Mouse (Mus musculus) midbrain, embryonic 12.5 days (tissue): ENCODE results near the gene Frem1. TPM values are rescaled to one million over a fixed set of nuclear protein-coding genes. Genes with fewer than 3 reads are reported as not detected.

ENCODE experiments used
- ATAC-seq: fragments of 200-750 bp; cut with Nextera tagmentation; 2 replicates; pipeline ENCODE4 v1.8.0; 2017; ENCODE audit warnings: low read depth, moderate TSS enrichment, moderate library complexity; ENCODE audit not compliant: low FRiP score
- H3K27ac ChIP-seq: fragments of 300-500 bp; sonication (generic); replicated peaks from 2 replicates; pipeline ENCODE4 v1.5.1; 2016; ENCODE audit warnings: mild to moderate bottlenecking
- H3K27me3 ChIP-seq: fragments of 300-500 bp; sonication (generic); 2 replicates; pipeline ENCODE4 v1.6.1; 2016; ENCODE audit warnings: mild to moderate bottlenecking
- H3K36me3 ChIP-seq: fragments of 300-500 bp; sonication (generic); 2 replicates; pipeline ENCODE4 v1.6.1; 2016
- H3K4me1 ChIP-seq: fragments of 300-500 bp; sonication (generic); 2 replicates; pipeline ENCODE4 v1.6.1; 2016
- H3K4me2 ChIP-seq: fragments of 300-500 bp; sonication (generic); replicated peaks from 2 replicates; pipeline ENCODE4 v1.6.1; 2016; ENCODE audit warnings: mild to moderate bottlenecking, moderate library complexity
- H3K4me3 ChIP-seq: fragments of 300-500 bp; sonication (generic); 2 replicates; pipeline ENCODE4 v1.5.1; 2016; ENCODE audit warnings: mild to moderate bottlenecking
- H3K9ac ChIP-seq: fragments of 300-500 bp; sonication (generic); replicated peaks from 2 replicates; pipeline ENCODE4 v1.6.1; 2016; ENCODE audit warnings: mild to moderate bottlenecking, moderate library complexity
- H3K9me3 ChIP-seq: fragments of 300-500 bp; sonication (generic); 2 replicates; pipeline ENCODE4 v1.6.1; 2016; ENCODE audit warnings: mild to moderate bottlenecking
- WGBS: fragments of 180-500 bp; shearing (Covaris S2); methylation state at CpG from one replicate; pipeline ENCODE4 v1.1.7; 2016; 5-methylcytosine and 5-hydroxymethylcytosine counted together
- polyA plus RNA-seq: library from polyadenylated mRNA; unstranded; fragments of >200 nt; fragmentation: Nextera tagmentation; extraction: Ambion mirVana; gene quantifications from 2 replicates; pipeline ENCODE4 v1.2.1, GENCODE M21; 2016

The Frem1 gene
- polyA plus RNA-seq, 1 experiment from 2014 or later, result 7.4 TPM

DNA sequence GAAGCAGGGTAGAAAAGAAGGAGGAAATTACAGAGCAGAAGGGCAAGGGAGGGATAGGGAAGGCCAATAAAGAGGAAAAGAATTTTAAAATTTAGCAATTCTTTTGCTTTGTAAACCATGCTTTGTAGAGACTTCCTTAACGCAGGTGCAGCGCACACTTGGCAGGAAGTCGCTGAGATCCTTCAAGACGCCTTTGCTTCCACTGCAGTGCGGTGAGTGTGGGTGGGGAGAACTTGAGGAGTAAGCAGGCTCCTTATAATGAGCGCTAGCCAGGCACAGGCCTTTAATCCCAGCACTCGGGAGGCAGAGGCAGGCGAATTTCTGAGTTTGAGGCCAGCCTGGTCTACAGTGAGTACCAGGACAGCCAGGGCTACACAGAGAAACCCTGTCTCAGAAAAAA lies 1.1 kb upstream of the Frem1 start:
- no peaks in the 10 kb centered on the region for H3K27me3 ChIP-seq
- no peaks in the 10 kb centered on the region for H3K36me3 ChIP-seq
- no peak overlapping the region for H3K27ac ChIP-seq
- H3K4me3 ChIP-seq, result no peak overlapping the region
- 88% methylated on average over 8 of the region's 8 CpGs for WGBS
- ATAC-seq, result no peak
- no peak overlapping the region for H3K4me2 ChIP-seq
- H3K9ac ChIP-seq, result no peak overlapping the region
- H3K9me3 ChIP-seq, result no peaks in the 10 kb centered on the region
- H3K4me1 ChIP-seq, result peaks cover 22% of the 10 kb centered on the region

DNA sequence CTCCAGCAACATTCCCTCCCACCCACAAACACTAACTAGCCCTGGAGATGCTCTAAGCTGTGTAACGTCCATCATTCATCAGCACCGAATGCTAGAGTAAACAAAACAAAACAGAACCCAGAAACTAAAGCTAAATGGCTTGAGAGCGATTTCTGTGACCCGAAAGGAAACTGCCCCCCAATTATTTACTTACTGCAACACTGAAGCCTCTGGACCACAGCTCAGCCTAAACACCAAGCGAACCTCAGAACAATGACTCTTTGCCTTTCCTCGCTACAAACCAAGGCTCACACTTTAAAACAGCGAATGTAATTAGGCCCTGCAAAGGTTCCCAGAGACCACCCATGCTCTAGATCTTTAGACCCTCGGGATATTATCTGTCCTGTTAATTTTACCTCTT lies 963 bp downstream of the Frem1 start:
- peak overlapping the region; percentile 38 for H3K4me3 ChIP-seq
- H3K27ac ChIP-seq, result no peak overlapping the region
- peak overlapping the region; percentile 15; the same call in 1 of the 2 replicates for H3K9ac ChIP-seq
- no peaks in the 10 kb centered on the region for H3K27me3 ChIP-seq
- ATAC-seq, result no peak
- peaks cover 25% of the 10 kb centered on the region for H3K4me1 ChIP-seq
- no peaks in the 10 kb centered on the region for H3K9me3 ChIP-seq
- no peaks in the 10 kb centered on the region for H3K36me3 ChIP-seq
- WGBS, result 11% methylated on average over 8 of the region's 8 CpGs
- peak overlapping the region; percentile 66 for H3K4me2 ChIP-seq

DNA sequence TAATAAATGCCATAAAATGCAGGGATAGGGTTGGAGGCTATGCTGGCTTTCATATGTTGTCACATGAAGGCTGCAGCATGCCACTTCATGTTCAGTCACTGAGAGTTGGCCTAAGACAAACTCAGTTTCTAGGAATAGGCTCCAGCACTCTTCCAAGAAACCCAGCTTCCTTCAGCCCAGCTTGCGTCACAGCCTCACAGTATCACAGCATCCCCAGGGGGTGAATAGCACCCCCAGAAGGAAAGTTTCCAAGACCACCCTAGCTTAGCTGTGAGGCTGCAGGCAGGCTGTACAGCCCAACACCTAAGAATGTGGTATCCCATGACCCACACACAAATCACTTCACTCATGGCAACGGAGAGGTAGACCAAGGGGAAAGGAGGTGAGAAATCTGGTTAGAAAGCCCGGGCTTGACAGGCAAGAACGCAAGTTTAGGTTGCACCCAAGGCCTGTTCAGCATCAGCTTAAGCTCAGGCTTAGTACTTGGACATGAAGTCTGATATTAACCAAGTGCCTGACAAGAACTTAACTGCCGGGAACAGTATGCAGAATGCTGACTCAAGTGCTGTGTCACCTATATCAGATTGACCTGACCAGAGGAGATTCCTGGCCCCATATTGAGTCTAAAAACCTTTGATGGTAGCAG lies 1.9 kb downstream of the Frem1 start:
- H3K27ac ChIP-seq, result no peak overlapping the region
- H3K9ac ChIP-seq, result no peak overlapping the region
- WGBS, result 70% methylated on average over 5 of the region's 5 CpGs
- peaks cover 30% of the 10 kb centered on the region for H3K4me1 ChIP-seq
- no peak for ATAC-seq
- H3K9me3 ChIP-seq, result no peaks in the 10 kb centered on the region
- H3K27me3 ChIP-seq, result no peaks in the 10 kb centered on the region
- peak overlapping the region; percentile 66 for H3K4me2 ChIP-seq
- peak overlapping the region; percentile 38 for H3K4me3 ChIP-seq
- no peaks in the 10 kb centered on the region for H3K36me3 ChIP-seq

DNA sequence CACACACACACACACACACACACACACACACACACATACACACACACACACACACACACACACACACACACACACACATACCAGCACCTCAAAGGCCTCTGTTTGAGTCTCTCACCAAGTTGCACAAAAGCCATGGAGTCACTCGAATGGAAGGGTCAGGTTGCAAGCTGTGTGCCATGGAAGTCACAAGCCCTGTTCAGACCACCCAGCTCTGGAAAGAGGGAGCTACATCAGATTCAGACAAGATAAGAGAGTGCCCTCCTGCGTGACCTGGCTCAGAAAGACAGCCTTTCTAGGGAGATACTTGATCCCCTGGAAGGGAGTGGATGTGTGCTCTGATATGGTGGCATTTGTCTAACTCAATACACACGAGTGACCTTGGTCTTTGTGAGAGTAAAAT lies 2.9 kb downstream of the Frem1 start:
- no peaks in the 10 kb centered on the region for H3K9me3 ChIP-seq
- H3K4me1 ChIP-seq, result peaks cover 34% of the 10 kb centered on the region
- no peak overlapping the region for H3K4me3 ChIP-seq
- no peak for ATAC-seq
- H3K9ac ChIP-seq, result no peak overlapping the region
- no peak overlapping the region for H3K4me2 ChIP-seq
- no peaks in the 10 kb centered on the region for H3K36me3 ChIP-seq
- WGBS, result 20% methylated on average over 3 of the region's 3 CpGs
- no peak overlapping the region for H3K27ac ChIP-seq
- no peaks in the 10 kb centered on the region for H3K27me3 ChIP-seq

DNA sequence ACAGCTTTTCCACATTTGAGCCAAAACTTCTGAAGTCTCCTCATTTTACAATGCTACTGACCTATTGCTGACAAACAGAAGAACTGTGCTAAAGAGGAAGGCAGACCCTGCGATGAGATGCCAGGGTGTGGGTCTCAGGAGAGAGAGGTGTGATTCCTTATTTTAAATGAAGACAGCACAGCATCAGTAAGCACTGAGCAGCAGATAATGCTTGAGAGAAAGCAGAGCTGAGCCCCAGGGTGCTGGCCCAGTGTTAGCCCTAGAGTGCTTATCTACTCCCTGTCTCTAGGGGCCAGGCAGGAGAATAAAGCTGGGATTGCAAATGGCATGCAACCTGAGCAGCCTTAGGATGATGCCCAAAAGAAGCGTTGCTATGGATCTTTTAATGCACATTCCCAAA lies 3.6 kb downstream of the Frem1 start:
- Histone ChIP-seq H3K9me3 (no peaks in the 10 kb centered on the region), H3K4me1 (peaks cover 34% of the 10 kb centered on the region), H3K36me3 (no peaks in the 10 kb centered on the region), H3K27me3 (no peaks in the 10 kb centered on the region), H3K27ac (no peak overlapping the region), H3K9ac (no peak overlapping the region), H3K4me3 (no peak overlapping the region), H3K4me2 (no peak overlapping the region)
- 34% methylated on average over 2 of the region's 2 CpGs for WGBS
- no peak for ATAC-seq

DNA sequence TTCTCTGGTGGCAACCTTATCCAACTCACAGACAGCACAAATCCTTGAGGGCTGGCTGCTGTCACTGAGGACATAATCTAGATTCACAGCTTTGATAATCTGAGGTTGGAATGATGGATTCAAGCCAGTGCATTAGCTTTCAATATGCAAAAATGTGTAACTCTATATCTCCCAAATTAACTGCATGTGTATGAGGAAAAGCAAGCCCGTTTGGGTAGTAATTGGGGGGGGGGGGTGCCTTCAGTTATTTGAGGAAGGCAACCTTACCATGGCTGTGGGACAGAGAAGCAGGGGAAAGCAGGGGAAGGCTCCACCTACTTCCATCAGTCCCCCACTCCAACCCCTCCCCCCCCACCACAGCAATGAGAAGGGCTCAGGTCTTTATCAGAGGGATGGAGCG lies 5.3 kb downstream of the Frem1 start:
- 58% methylated on average over 2 of the region's 2 CpGs for WGBS
- ATAC-seq, result no peak

DNA sequence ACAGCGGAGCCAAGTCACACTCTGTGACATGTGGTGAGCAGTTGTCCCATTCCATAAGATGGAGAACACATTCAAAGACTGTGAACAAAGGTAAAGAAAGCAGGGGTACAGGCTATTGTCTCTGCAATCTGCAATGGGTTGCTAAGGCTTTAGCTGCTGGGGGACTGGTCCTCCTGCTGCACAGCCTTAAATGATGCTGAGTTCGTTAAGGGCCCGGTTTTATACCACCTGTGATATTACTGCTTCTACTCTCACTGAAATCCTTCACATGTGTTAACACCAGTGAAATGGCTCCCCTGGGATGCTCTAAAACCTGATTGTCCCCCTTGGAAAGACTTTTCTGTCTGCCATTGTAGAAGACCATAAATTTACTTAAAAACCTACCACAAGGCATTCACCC lies 6.1 kb downstream of the Frem1 start:
- ATAC-seq, result no peak
- Histone ChIP-seq H3K36me3 (no peaks in the 10 kb centered on the region), H3K9me3 (no peaks in the 10 kb centered on the region), H3K4me2 (no peak overlapping the region), H3K27ac (no peak overlapping the region), H3K4me3 (no peak overlapping the region), H3K27me3 (no peaks in the 10 kb centered on the region), H3K4me1 (peaks cover 20% of the 10 kb centered on the region; the same call in 1 of the 2 replicates), H3K9ac (no peak overlapping the region)
- 75% methylated on average over 3 of the region's 3 CpGs for WGBS

More for the DNA sequence above, 5.3 kb downstream of the Frem1 start:
- peaks cover 25% of the 10 kb centered on the region for H3K4me1 ChIP-seq
- H3K4me3 ChIP-seq, result no peak overlapping the region
- no peaks in the 10 kb centered on the region for H3K27me3 ChIP-seq
- no peak overlapping the region for H3K9ac ChIP-seq
- no peak overlapping the region for H3K4me2 ChIP-seq
- H3K36me3 ChIP-seq, result no peaks in the 10 kb centered on the region
- H3K9me3 ChIP-seq, result no peaks in the 10 kb centered on the region
- no peak overlapping the region for H3K27ac ChIP-seq

DNA sequence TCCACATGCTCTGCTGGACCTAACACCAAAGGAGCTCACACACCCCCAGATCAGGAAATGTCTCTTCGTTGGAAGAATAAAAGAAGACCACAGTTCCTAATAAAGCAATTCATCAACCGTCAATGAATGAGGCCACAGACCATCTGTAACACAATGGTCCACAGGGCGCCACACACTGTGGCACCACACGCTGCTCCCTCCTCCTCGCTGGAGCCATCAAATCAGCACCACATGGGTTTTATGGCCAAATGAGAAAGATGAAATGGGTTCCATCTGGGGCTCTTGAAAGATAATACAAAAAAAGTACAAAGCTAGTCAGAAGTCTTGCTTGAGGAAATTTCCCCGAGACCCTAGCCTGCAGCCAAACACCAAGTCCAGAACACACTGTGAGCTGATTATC lies 6.9 kb downstream of the Frem1 start:
- Histone ChIP-seq H3K36me3 (no peaks in the 10 kb centered on the region), H3K4me3 (no peak overlapping the region), H3K27me3 (no peaks in the 10 kb centered on the region), H3K9me3 (no peaks in the 10 kb centered on the region), H3K4me2 (no peak overlapping the region), H3K9ac (no peak overlapping the region), H3K4me1 (peaks cover 20% of the 10 kb centered on the region; the same call in 1 of the 2 replicates), H3K27ac (no peak overlapping the region)
- 52% methylated on average over 6 of the region's 6 CpGs for WGBS
- no peak for ATAC-seq

DNA sequence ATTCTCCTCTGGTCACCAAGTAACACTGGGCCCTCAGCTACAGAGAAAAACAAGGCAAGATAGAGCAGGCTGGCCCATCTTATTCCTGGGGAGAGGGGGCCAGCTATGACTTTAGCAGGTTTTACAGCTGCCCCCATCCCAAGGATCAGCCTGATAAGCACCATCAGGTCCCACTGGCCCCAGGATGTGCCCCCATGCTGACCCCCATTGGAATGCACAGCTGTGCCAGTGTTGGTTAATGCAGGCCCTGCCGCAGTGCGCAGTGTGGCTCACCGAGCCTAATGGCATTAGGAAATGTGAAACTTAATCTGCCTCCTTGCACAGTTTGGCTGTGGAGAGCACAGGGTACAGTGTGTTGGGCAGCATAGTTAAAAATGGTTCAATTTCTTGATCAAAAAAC lies 11.4 kb downstream of the Frem1 start:
- Histone ChIP-seq H3K27me3 (no peaks in the 10 kb centered on the region), H3K4me1 (peaks cover 8% of the 10 kb centered on the region; the same call in 1 of the 2 replicates), H3K9me3 (no peaks in the 10 kb centered on the region), H3K27ac (no peak overlapping the region), H3K4me2 (no peak overlapping the region), H3K4me3 (no peak overlapping the region), H3K36me3 (no peaks in the 10 kb centered on the region), H3K9ac (no peak overlapping the region; the same call in 1 of the 2 replicates)
- 48% methylated on average over 3 of the region's 3 CpGs for WGBS
- ATAC-seq, result no peak

DNA sequence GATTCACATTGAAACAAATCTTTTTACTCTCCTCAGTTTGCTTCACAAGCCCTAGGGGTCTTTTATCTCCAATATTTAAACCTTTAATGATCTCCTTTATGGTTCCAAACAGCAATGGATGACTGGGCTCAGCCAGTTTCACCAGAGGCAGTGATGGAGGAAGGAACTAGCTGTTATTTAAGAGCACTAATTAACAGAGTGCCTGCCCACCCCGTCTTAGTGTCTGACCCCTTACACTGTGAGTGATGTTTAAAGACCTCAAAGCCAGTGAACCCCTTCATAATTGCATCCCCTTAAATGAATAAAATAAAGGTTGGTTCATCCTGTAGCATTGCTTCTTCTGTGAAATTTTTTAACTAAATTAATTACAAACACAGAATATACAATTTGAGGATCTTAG lies 19.4 kb downstream of the Frem1 start:
- 34% methylated on average over 1 of the region's 1 CpGs for WGBS
- no peak overlapping the region for H3K4me3 ChIP-seq

DNA sequence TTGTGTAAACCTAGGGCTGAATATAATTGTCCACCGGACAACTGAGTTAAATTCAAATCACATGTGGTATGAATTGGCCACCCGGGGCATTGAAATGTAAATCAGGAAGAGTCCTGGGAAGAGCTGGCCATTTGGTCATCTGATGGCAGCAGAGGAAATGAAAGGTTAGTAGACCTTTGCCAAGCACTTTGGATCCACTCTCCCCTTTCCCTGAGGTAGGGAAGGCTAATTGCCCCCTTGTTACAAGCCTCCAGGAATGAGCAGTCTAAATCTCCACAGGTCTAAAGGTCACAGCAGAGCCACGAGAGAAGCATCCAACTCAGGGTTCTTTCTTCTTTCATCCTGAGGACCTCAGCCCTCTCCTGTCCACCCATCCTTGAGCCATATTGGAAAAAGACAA lies 20.5 kb downstream of the Frem1 start:
- WGBS, result 30% methylated on average over 3 of the region's 3 CpGs
- no peaks in the 10 kb centered on the region for H3K9me3 ChIP-seq
- no peak overlapping the region for H3K9ac ChIP-seq
- H3K4me3 ChIP-seq, result no peak overlapping the region
- H3K4me1 ChIP-seq, result no peaks in the 10 kb centered on the region
- H3K27me3 ChIP-seq, result no peaks in the 10 kb centered on the region
- no peak overlapping the region for H3K4me2 ChIP-seq
- H3K27ac ChIP-seq, result no peak overlapping the region
- no peak for ATAC-seq
- no peaks in the 10 kb centered on the region for H3K36me3 ChIP-seq

More for the DNA sequence above, 19.4 kb downstream of the Frem1 start:
- H3K27ac ChIP-seq, result no peak overlapping the region
- H3K27me3 ChIP-seq, result no peaks in the 10 kb centered on the region
- no peaks in the 10 kb centered on the region for H3K4me1 ChIP-seq
- H3K36me3 ChIP-seq, result no peaks in the 10 kb centered on the region
- no peak overlapping the region for H3K9ac ChIP-seq
- no peaks in the 10 kb centered on the region for H3K9me3 ChIP-seq
- ATAC-seq, result no peak
- H3K4me2 ChIP-seq, result no peak overlapping the region

DNA sequence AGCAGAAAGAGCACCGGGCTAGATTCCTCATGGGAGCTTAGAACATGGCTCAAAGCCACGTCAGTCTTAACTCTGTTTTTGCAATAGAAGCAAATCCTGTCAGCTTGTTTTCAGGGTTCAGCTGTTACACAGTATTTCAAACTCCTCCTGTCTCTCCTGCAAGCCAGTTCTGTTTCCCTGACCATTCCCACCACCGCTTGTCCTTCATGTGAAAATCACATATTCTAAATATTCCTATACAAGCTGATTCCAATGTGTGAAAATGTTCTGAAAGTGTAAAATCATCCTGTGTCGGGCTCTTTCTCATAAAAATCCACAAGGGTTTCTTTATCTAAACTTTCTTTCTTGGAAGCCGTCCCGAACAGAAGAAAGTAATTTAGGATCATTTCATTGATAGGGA lies 22.0 kb downstream of the Frem1 start:
- Histone ChIP-seq H3K27ac (no peak overlapping the region), H3K27me3 (no peaks in the 10 kb centered on the region), H3K9ac (no peak overlapping the region), H3K4me1 (no peaks in the 10 kb centered on the region), H3K4me3 (no peak overlapping the region), H3K36me3 (no peaks in the 10 kb centered on the region), H3K9me3 (no peaks in the 10 kb centered on the region), H3K4me2 (no peak overlapping the region)
- ATAC-seq, result no peak
- WGBS, result 83% methylated on average over 6 of the region's 6 CpGs
